8 mouse cellular contexts compared by ENCODE assay signal in genomic region chr8:91966891-91967370, GRCm38 (mm10).
DNase-seq lines count a peak whose midpoint lies in the region; ATAC-seq lines count a peak whose summit lies in the region.

No protein-coding gene starts in this region.

- WGBS in hindbrain, embryonic 12.5 days, result 40% methylated on average over 19 of the region's 19 CpGs
- 25% methylated on average over 19 of the region's 19 CpGs for WGBS in neural tube, embryonic 13.5 days

- DNase-seq in gastrocnemius, postnatal 10 days, result peak; percentile 16
- no peak for DNase-seq in gastrocnemius, postnatal 36 days
- peak; percentile 58 for DNase-seq in embryo, embryonic 10.5 days (ENCODE audit: low spot score)
- peak; percentile 39 for DNase-seq in liver
- no peak for DNase-seq in layer of hippocampus, postnatal 14 days (ENCODE audit: low spot score in 2 of 2)
- no peak for DNase-seq in right cerebral cortex, postnatal 36 days (ENCODE audit: low spot score in 2 of 2)

- H3K27me3 ChIP-seq in hindbrain, embryonic 12.5 days, result 0 out of 2 replicates have a peak, but pooled peaks cover 2% of the 10 kb centered on the region
- H3K27me3 ChIP-seq in neural tube, embryonic 13.5 days, result peaks cover 57% of the 10 kb centered on the region

- intact Hi-C loops in gastrocnemius, postnatal 36 days (cut with DNase I), result no loop called here

- peaks cover 13% of the 10 kb centered on the region; the same call in 1 of the 2 replicates for H3K4me1 ChIP-seq in hindbrain, embryonic 12.5 days
- peaks cover 14% of the 10 kb centered on the region for H3K4me1 ChIP-seq in neural tube, embryonic 13.5 days (replicated peaks)

- no peak overlapping the region for H3K9ac ChIP-seq in hindbrain, embryonic 12.5 days
- 0 out of 2 replicates have a peak overlapping the region, but pooled peaks have one; percentile 43 for H3K9ac ChIP-seq in neural tube, embryonic 13.5 days

- H3K9me3 ChIP-seq in hindbrain, embryonic 12.5 days (replicated peaks), result no peaks in the 10 kb centered on the region
- no peaks in the 10 kb centered on the region for H3K9me3 ChIP-seq in neural tube, embryonic 13.5 days

- no peaks in the 10 kb centered on the region for H3K36me3 ChIP-seq in hindbrain, embryonic 12.5 days
- no peaks in the 10 kb centered on the region for H3K36me3 ChIP-seq in neural tube, embryonic 13.5 days

- peak overlapping the region; percentile 26 for H3K27ac ChIP-seq in hindbrain, embryonic 12.5 days
- no peak overlapping the region for H3K27ac ChIP-seq in neural tube, embryonic 13.5 days (replicated peaks)

- no peak overlapping the region for H3K4me3 ChIP-seq in hindbrain, embryonic 12.5 days
- no peak overlapping the region for H3K4me3 ChIP-seq in neural tube, embryonic 13.5 days

- H3K4me2 ChIP-seq in hindbrain, embryonic 12.5 days (replicated peaks), result peak overlapping the region; percentile 30
- peak overlapping the region; percentile 42 for H3K4me2 ChIP-seq in neural tube, embryonic 13.5 days

- peak; percentile 35; the same call in 1 of the 2 replicates for ATAC-seq in hindbrain, embryonic 12.5 days (ENCODE audit: low FRiP score)
- no peak for ATAC-seq in neural tube, embryonic 13.5 days (ENCODE audit: low read depth)

Comparison
In these comparisons a context has a peak if more than half of its experiments do, and no peak if none do; other contexts are left out.
1. DNase-seq: peak in gastrocnemius, postnatal 10 days (single experiment), embryo, embryonic 10.5 days (single experiment) and liver (single experiment); none in gastrocnemius, postnatal 36 days (0 of 2), layer of hippocampus, postnatal 14 days (0 of 2) and right cerebral cortex, postnatal 36 days (0 of 2).